ENCODE assay signal across 17 mouse cellular contexts in genomic region chr16:92788446-92788845, GRCm38 (mm10). TPM values are rescaled to one million over a fixed set of nuclear protein-coding genes. Genes with fewer than 3 reads are reported as not detected.
A peak's percentile ranks its signal among the peaks of the same experiment; 100 is the strongest.
DNase-seq lines count a peak whose midpoint lies in the region; ATAC-seq and TF ChIP-seq lines count a peak whose summit lies in the region.
"Had no signal": no experiment of that assay in that cellular context is flagged by ENCODE, and none has a peak within 500 bp of the region (broad histone marks: within the 10 kb centered on the region; RNA-seq: fewer than 3 reads in every experiment).

No protein-coding gene starts in this region.

- WGBS in lung, embryonic 15.5 days: 47% methylated on average over 11 of the region's 11 CpGs

- H3K27ac ChIP-seq in lung, embryonic 15.5 days: no peak overlapping the region
- H3K27ac ChIP-seq: hindbrain, embryonic 12.5 days; liver, embryonic 13.5 days; midbrain, embryonic 12.5 days; neural tube, embryonic 13.5 days; stomach, postnatal 0 days had no signal

- peaks cover 100% of the 10 kb centered on the region for H3K79me2 ChIP-seq in myocyte (ENCODE audit: control insufficient read depth, insufficient read depth)

- H3K4me1 ChIP-seq in lung, embryonic 15.5 days: peaks cover 22% of the 10 kb centered on the region
- H3K4me1 ChIP-seq: neural tube, embryonic 13.5 days had no signal

- H3K4me2 ChIP-seq in lung, embryonic 15.5 days: no peak overlapping the region
- H3K4me2 ChIP-seq in myocyte (ENCODE audit: low read depth): peak overlapping the region; percentile 25
- H3K4me2 ChIP-seq: hindbrain, embryonic 12.5 days; liver, embryonic 13.5 days; midbrain, embryonic 12.5 days; neural tube, embryonic 13.5 days had no signal

- H3K4me3 ChIP-seq in lung, embryonic 15.5 days: no peak overlapping the region
- H3K4me3 ChIP-seq in myocyte: no peak overlapping the region
- H3K4me3 ChIP-seq: hindbrain, embryonic 12.5 days; liver, embryonic 13.5 days; midbrain, embryonic 12.5 days; neural tube, embryonic 13.5 days had no signal

- H3K9ac ChIP-seq in lung, embryonic 15.5 days: no peak overlapping the region
- H3K9ac ChIP-seq: hindbrain, embryonic 12.5 days; liver, embryonic 13.5 days; midbrain, embryonic 12.5 days; neural tube, embryonic 13.5 days had no signal

- H3ac ChIP-seq in myocyte (ENCODE audit: control insufficient read depth, insufficient read length): no peak overlapping the region

- ATAC-seq in lung, embryonic 15.5 days (ENCODE audit: borderline replicate concordance, extremely low read depth, low FRiP score, low TSS enrichment): peak; percentile 46; the same call in 1 of the 2 replicates
- ATAC-seq: intestine, postnatal 0 days had no signal

- no peaks in the 10 kb centered on the region for H3K36me3 ChIP-seq in lung, embryonic 15.5 days
- H3K36me3 ChIP-seq in myocyte (ENCODE audit: control insufficient read depth, insufficient read depth): peaks cover 17% of the 10 kb centered on the region
- H3K36me3 ChIP-seq: hindbrain, embryonic 12.5 days; liver, embryonic 13.5 days; midbrain, embryonic 12.5 days; neural tube, embryonic 13.5 days had no signal

- no peaks in the 10 kb centered on the region for H3K9me3 ChIP-seq in lung, embryonic 15.5 days
- H3K9me3 ChIP-seq: hindbrain, embryonic 12.5 days; liver, embryonic 13.5 days; midbrain, embryonic 12.5 days; neural tube, embryonic 13.5 days had no signal

- no peaks in the 10 kb centered on the region for H3K27me3 ChIP-seq in lung, embryonic 15.5 days
- no peaks in the 10 kb centered on the region for H3K27me3 ChIP-seq in myocyte (ENCODE audit: control insufficient read depth, insufficient read depth, insufficient read length)
- H3K27me3 ChIP-seq: hindbrain, embryonic 12.5 days; liver, embryonic 13.5 days; midbrain, embryonic 12.5 days; neural tube, embryonic 13.5 days had no signal

- peak; percentile 29 to 54 for DNase-seq in cerebellum, postnatal 10 days
- no peak for DNase-seq in cerebellum, adult 11-12 months
- DNase-seq in lung, postnatal 10 days: no peak
- DNase-seq in brain, adult 2 months (ENCODE audit: low read depth, low spot score): peak; percentile 46
- no peak for DNase-seq in kidney, adult 8-10 months
- DNase-seq in ovary, adult 18-20 months (ENCODE audit: low spot score): no peak
- DNase-seq: cerebellum, adult 2 months; embryo, embryonic 11 days; liver, embryonic 13.5 days; thymus, postnatal 4 days had no signal

- no peak for TF ChIP-seq POLR2A in myocyte (IDR thresholded peaks at IDR 0.05; ENCODE audit: insufficient read length, low read depth)

TF ChIP-seq in myocyte, 11 proteins besides CTCF, POLR2A, EP300 and RAD21:
- TF ChIP-seq TCF12 (IDR thresholded peaks at IDR 0.05; ENCODE audit: insufficient read depth, poor library complexity, severe bottlenecking) (no peak), MYOG (IDR thresholded peaks at IDR 0.05; ENCODE audit: control insufficient read depth in 1 of 3, insufficient read depth in 1 of 3, insufficient read length in 2 of 3, low read depth in 2 of 3) (peak in 1 of 3 experiments; percentile 41), MYOD1 (IDR thresholded peaks at IDR 0.05; ENCODE audit: control insufficient read depth in 1 of 3, insufficient read length in 2 of 3, low read depth in 2 of 3) (peak in 2 of 3 experiments; percentile 52 to 53), MAX (IDR thresholded peaks at IDR 0.05; ENCODE audit: low read depth) (no peak)

RNA-seq across cellular contexts. Expression of gene Runx1, which starts 37.5 kb away (rescaled TPM):
- polyA plus RNA-seq in lung, embryonic 15.5 days (2015; fragmentation: Nextera tagmentation; extraction: Ambion mirVana): 8.1 and 10.6 TPM in 2 replicates
- 38.8 TPM for polyA plus RNA-seq in myocyte (2012; fragmentation: generic; extraction: Trizol)

Comparison
In these comparisons a context has a peak if more than half of its experiments do, and no peak if none do; other contexts are left out.
1. DNase-seq: peak in cerebellum, postnatal 10 days (2 of 2) and brain, adult 2 months (single experiment); none in cerebellum, adult 11-12 months (single experiment), lung, postnatal 10 days (single experiment), kidney, adult 8-10 months (0 of 2) and ovary, adult 18-20 months (single experiment).